Mouse (Mus musculus) liver, adult 2 months (tissue): ENCODE results near the gene Pou3f1.

Experiments used
- CTCF ChIP-seq: fragments of 200-500 bp; IDR thresholded peaks from 2 replicates; pipeline ENCODE4 v1.5.1; 2011; ENCODE audit warnings: low read depth, low read length, control low read depth
- POLR2A ChIP-seq: fragments of 200-500 bp; IDR thresholded peaks from 2 replicates; pipeline ENCODE4 v1.6.1; 2011; ENCODE audit warnings: low read length, control low read depth; ENCODE audit not compliant: insufficient read depth; ENCODE audit errors: extremely low read depth

DNA sequence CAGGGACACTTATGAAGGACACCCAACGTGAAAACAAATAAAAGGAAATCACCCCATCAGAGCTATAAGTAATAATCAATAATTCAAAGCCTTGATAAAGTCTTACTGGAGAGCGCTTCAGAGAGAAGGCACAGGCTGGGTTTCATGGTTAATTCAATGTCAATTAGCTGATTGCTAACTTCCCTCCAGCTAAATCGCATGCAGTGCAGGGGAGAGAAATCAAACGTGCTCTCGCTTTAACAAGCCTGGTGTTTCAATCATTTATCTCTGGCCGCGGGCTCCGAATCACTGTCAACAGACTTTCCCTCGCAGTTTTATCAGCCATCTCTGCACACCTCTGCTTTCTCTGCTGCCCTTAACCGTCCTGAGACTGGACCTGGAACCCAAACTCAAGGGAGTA lies 23.8 kb upstream of the Pou3f1 start:
- TF ChIP-seq CTCF (no peak), POLR2A (no peak)
